Mouse (Mus musculus): ENCODE data around the gene Mrps7.

Gene Mrps7

DNA sequence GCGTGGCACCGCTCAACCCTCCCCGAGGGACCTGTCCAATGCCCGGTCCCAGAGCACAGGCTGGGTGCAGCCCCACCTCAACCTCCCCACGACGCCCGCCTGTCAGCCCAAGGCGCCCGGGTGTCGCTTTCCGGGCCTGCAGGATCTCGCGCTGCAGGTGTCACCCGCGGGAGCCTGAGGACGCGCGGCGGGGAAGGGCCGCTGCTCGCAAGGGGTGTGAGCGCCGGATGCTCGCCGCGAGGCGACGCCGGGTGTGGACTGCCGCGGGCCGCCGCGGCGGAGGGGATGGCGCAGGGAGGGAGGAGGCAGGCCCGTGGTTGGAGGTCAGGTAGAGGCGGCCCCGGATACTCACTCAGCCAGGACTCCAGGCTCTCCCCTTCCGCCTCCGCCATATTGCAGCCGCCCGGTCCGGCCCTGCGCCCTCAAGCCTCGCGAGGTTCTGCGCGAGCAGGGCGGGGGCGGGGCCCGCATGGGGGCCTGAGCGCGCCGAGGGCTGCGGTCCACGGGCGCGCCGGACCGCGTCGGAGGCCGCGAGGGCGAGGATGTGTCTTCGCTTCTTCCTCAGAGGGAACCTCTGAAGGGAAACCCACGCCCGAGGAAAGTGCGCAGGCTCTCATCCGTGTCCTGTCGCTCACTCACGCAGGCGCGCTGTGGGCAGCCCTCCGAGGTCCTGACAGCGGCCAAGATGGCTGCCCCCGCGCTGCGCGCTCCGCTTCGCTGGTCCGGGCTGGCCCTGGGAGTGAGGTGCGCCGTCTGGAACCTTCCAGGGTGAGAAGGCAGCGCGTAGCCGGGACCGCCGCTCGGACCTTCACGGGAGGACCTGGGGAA lies at the start of gene Mrps7, which contains the start of gene Gga3:
Mrps7 (plus strand) TSS at position 450 of the 828 bp plus-strand sequence.
Gga3 (minus strand) TSS at position 576 of the 828 bp plus-strand sequence.
- peak; percentile 95 to 96 for DNase-seq (ENCODE audit: low spot score in 2 of 2)

DNA sequence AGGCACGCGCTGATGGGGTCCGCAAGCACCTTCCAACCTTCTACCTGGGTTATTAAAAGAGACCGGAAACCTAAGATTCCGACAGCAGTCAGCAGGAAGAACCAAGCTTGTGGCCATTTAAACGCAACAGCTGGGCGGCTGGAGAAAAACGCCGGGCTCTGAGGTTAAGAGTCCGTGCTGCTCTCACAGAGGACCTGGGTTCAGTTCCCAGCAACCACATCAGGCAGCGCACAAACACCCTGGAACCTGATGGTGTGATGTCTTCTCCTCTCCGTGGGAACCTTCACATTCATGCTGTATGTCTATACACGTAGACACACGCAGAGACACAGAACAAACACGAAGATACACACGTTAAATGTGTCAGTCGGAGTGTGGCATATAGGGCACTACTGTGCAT lies 48.0 kb upstream of the Mrps7 start:
- DNase-seq (ENCODE audit: low spot score in 2 of 2): no peak

DNA sequence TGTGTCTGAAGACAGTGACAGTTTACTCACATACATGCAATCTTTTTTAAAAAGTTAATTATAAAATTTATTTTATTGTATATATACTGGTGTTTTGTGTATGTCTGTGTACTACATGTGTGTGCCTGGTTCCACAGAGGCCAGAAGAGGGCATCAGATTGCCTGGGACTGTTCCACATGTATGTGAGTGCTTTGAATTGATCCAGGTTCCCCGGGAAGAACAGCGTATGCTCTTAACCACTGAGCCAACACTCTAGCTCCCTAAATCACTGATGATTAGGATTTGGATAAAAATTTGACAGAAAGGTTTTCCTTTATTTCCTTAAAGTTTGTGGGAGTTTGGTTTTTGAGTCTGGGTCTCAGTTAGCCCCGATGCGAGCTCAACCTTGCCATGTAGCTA lies 40.3 kb upstream of the Mrps7 start:
- peak; percentile 20 to 40 for DNase-seq (ENCODE audit: low spot score in 2 of 2)

DNA sequence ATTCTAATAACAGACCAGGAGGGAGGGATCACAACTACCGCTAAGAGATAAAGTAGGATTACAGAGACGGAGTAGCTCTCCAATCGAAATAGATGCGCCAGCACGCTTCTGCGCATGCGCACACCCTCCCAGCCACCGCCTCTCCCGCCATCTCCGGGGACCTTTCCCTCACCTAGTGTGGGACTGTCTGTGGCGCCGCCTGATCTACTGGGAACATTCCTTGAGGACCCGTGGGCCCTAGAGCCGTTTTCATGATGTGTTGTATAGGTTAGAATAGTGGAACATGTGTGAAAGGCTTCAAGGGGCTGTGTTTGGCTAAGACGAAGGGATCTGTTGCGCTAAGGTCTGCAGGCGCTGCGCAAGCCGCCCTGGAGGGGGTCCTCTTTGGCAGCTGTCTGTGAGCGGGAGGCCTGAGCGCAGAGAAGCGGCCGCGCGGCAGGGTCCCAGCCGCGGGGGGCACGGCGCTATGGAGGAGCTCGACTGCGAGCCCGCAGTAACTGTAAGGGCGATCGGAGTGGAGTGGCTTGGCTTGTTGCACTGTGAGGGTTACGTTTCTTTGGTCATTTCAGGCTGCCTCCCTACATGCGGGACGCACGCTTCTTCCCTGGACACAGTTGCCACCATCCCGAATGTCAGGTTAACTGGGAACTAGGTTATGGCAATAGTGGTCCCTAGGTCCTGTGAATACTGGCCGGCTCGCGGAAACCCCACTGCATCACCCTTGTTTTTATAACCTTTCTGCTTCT lies 39.5 kb upstream of the Mrps7 start, which contains the start of gene Nup85:
Nup85 (plus strand) TSS at position 371 of the 746 bp plus-strand sequence.
- DNase-seq (ENCODE audit: low spot score in 2 of 2): peak; percentile 96 to 99

DNA sequence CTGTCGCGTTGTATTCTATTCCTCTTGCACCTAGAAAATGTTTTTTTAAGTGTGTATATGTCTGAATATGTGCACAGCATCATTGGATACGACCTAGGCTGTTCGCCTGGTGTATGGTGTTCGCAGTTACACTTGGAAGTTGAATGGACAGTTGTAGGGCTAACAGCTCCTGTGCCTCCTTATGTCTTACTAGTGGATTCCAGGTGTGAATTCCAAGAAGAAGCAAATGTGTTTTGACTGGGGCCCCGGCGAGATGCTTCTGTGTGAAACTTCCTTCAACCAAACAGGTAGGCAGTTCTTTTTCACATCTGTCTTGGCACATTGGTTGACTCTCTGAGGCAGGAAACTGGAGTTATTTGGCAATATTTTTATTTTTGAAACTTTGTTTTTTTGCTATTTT lies 38.8 kb upstream of the Mrps7 start:
- DNase-seq (ENCODE audit: low spot score in 2 of 2): no peak

DNA sequence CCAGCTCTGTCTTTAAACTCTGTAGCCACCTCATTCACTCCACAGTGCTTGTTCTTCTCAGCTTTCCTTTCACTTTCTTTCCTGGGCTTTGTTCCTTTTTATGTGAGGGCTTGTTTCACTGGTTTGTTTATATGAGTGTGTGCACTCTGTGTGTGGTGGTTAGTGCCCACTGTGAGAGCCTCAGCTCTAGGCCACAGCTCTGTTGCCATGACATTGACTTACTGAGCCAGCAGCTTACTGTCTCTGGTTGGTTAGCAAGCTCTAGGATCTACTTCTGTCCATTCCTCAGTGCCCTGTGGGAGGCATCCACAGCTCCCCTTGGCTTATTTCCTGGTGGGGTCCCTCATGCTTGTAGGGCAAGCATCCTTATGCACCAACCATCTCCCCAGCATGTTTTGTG lies 24.6 kb upstream of the Mrps7 start:
- no peak for DNase-seq (ENCODE audit: low spot score in 2 of 2)

DNA sequence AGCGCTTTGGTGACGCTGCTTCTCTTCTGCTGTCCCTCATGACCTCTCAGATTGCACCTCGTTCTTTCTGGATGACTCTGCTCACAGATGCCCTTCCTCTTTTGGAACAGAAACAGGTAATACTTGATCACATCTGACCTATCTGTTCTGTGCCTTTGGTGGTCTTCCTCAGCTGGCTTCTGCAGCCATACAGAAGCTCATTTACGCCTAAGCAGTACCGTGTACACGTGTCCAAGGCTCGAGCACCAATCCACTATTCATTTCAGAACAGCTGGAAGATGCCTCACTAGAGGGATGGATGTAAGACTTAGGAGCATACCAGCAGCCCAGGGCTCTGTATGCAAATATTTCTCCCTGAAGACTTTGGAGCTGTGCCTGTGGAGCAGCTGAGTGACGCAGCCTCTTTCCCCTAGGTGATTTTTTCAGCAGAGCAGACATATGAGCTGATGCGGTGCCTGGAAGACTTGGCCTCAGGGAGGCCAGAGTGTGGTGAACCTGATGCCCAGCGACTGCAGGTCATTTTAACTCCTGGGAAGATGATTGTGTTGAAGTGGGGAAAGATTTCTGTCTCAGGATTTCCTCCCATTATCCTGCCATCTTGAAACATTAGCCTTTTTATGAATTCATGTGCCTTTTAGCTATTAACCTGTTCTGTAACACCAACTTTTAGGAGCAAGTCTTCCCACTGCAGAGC lies 20.7 kb upstream of the Mrps7 start:
- no peak for DNase-seq (ENCODE audit: low spot score in 2 of 2)

DNA sequence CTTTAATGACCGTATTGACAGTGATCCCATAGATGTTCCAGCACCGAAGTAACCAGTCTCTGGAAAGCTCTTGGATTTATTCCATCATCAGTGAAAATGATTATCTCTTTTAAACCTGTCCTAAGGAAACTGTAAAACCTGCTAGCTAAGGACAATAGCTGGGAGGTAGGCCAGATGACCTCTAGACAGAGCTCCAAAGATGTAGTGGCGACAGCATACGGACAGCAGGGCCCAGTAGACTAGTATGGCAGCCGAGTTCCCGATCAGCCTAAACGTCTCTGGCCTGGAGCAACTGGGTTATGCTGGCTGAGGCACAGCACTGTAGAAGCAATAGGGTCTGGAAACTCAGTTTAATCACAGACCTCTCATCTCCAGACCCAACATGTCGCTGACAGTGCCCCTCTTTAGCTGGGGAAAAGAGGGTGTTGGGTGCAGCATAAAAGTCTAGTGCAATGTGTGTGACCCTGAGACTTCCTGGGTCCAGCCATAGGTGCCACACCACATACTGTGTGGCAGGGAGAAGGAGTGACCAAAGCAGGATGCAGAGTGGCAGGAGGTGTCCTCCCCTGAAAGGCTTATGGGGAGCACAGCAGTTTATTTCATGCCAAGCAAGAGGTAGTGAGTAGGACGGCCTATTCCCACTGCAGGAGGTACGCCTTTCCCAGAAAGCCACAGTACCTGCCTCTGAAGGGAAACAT lies 19.2 kb upstream of the Mrps7 start:
- DNase-seq (ENCODE audit: low spot score in 2 of 2): no peak

DNA sequence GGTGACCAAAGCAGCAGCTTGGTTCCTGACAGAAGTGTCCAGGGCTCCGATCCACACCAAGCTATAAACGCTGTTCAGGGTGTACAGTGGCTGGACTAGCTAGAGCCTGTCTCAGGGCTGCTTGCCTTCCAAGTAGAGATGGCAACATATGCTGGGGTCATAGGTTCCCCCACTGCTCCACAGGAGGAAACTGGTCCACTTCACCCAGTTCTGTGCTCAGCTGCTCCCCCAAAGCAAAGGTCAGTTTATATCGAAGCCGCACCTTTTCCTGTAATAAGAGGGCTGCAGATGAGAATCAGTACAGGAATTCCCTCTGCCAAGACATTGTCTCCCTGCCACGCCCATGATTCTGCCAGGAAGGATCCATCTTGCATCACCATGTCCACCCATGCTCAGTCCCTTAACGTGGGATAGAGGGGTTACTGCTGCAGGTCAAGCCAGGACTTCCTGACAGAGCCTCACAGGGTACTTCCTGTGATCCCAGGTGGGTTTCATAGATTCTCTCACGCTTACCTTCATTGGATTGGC lies 18.1 kb upstream of the Mrps7 start:
- DNase-seq (ENCODE audit: low spot score in 2 of 2): no peak

DNA sequence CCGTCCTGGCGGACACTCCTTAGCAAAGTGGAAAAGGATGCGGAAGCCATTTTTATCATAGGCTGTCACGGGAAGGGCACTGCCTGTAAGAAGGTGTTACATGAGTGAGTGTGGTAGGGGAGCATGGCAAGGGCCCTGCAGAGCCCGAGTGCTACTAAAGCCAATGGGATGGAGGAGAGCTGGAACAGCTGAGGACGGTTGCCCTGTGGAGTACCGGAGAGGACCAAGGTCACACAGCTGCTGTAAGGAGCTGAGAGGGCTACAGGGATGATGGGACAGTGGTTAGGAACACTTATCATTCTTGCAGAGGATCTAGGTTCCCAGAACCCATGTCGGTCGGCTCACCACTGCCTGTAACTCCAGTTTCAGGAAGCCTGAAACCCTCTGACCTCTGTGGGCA lies 17.3 kb upstream of the Mrps7 start:
- no peak for DNase-seq (ENCODE audit: low spot score in 2 of 2)

DNA sequence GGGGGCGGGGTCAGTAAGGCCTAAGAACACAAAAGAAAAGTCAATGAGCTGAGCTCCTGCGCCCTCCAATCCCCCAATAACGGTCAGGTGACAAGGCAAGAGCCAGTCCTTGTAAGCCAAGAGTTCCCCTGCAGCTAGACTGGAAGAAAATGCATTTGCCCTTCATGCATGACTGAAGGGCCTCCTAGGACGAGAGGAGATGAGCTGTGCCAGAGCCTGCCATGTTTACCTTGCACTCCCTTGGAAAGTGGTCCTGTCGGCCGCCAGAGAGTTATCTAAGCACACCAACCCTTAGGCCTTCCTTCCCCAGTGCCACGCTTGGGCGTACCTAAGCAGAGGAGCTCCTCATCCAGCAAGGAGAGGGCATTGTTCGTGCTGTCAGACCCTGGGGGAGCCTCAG lies 15.7 kb upstream of the Mrps7 start:
- no peak for DNase-seq (ENCODE audit: low spot score in 2 of 2)

DNA sequence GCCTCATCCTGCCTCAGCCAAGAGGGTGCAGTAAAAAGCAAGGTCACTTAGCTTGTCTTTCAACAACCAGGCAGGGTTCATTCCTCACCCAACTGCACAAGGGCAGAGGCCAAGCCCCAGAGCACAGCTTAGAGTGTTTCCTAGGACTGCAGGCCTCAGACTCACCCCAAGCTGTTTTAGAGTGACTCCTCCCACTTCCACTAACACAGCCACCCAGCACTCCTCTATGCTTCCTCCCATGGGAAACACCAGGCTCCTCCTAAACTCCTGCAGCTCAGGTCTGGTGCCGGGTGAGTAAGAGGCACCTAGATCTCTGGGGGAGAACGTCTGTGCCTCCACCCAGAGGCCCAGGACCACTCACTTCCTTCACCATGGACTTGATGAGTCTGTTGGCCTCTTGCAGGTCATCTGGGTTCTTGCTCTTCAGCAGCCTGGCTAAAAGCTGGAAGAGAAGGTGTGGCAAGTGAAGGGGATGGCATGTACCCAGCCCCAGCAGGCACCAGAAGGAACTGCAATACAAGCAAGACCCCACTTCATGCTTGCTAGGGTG lies 13.1 kb upstream of the Mrps7 start:
- DNase-seq (ENCODE audit: low spot score in 2 of 2): no peak

DNA sequence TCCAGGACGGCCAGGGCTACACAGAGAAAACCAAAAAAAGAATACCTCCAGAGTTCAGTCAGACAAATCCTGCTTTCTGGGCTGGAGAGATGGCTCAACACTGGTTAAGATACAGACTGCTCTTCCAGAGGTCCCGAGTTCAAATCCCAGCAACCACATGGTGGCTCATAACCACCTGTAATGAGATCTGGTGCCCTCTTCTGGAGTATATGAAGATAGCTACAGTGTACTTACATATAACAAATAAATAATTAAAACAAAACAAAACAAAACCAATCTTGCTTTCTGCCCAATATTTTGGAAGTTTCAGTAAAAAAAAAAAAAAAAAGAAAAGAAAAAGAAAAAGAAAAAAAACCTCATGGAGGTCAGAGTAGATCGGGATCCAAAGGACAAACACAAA lies 8.5 kb upstream of the Mrps7 start:
- DNase-seq (ENCODE audit: low spot score in 2 of 2): no peak

DNA sequence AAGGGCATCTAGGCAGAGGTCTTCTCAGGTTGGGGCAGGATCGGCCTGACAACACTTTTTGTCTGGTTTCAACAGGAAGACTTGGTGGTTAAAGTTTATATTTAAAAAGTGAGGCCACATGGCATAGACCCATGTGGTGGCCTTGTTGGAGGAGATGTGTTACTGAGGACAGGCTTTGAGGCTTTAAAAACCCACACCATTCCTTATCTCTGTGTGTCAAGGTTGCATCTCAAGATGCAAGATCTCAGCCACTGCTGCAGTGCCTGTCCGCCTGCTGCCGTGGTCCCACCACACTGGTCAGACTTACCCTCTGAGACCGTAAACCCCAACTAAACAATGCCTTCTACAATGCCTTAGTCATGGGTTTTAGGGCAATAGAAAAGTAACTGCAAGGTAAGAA lies 5.4 kb upstream of the Mrps7 start:
- DNase-seq (ENCODE audit: low spot score in 2 of 2): no peak

DNA sequence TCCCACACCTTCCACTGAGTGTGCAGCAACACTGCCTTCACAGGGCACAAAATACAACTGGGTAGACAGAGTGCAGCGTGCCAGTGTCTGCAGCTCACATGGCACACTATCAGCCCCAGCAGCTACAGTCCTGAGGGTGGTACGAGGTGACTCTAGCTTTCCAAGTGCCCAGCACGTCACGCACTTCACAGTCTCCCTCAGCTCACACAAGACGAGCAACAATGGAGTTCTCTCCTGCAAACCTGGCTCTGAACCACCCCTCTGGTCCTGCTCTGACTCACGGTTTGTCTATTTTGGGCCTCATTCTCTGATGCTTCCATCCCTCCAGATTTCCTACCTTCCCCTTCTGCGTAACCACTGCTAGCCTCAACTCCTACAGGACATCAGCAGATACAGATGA lies 4.0 kb upstream of the Mrps7 start:
- no peak for DNase-seq (ENCODE audit: low spot score in 2 of 2)

DNA sequence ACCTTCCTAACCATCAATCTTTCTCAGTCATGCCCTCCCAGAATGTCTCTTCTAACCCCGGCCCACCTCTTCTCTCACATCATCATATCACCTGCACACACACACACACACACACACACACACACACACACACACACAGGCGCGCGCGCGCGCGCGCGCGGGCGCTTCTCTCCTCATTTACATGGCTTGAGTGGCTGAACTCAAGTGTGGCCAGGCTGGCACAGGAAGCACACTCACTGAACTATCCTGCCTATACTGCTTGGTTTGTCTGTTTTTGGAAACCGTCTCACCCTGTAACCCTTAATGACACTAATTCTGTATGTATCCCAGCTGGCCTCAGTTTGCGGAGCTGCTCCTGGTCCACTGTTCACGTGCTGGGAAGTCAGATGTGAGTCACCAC lies 3.0 kb upstream of the Mrps7 start:
- no peak for DNase-seq (ENCODE audit: low spot score in 2 of 2)

DNA sequence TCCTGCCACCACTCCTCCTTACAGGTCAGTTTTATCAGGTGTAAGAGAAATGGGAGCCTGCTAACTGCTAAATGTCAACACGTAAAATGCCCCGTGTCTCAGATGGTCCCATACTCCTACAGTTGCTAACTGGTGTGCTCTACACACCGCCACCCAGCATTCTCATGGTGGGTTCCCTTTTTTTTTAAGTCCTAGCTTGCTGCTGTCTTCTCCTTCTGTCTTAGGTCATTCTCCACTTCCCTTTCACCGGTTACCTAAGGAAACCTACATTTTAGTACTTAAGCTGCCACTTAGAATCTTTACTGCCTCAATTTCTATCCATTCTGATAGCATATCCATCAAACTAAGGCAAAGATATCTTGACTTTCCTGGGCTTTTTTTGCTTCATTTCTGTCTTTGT lies 2.6 kb upstream of the Mrps7 start:
- DNase-seq (ENCODE audit: low spot score in 2 of 2): no peak

DNA sequence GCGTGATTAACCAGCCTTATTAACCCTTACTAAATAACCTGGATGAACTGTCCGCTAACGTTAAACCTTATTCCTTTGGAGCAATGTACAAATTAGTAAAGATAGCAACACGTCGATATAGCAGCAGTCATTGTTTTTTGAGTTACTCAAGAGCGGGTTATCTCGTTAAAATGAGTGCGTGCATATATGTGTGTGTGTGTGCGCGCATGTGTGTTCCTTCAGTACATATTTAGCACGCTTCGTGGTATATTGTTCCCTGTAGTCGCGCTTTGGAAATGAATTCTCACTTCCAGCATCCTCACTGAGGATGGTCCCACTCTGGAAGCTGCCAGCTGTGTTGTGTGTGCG lies 623 bp upstream of the Mrps7 start:
- no peak for DNase-seq (ENCODE audit: low spot score in 2 of 2)

DNA sequence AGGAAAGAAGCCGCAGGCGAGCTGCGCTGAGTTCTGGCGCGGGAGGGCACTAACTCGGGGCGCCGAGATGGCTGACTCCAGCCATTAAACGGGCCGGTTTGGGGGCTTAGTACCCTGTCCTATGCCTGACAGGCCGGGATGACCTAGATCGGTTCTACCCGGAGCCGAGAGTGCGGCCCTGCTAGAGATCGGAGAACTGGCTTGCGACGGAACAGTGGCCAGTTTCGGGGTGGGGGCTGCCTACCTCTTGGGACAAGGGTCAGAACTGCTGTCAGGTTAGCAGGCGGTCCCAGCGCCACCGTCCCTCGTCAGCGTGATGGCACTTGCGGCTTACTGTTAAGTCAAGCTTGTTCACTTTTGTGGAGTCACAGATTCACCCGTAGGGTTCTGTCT lies 575 bp downstream of the Mrps7 start:
- no peak for DNase-seq (ENCODE audit: low spot score in 2 of 2)

DNA sequence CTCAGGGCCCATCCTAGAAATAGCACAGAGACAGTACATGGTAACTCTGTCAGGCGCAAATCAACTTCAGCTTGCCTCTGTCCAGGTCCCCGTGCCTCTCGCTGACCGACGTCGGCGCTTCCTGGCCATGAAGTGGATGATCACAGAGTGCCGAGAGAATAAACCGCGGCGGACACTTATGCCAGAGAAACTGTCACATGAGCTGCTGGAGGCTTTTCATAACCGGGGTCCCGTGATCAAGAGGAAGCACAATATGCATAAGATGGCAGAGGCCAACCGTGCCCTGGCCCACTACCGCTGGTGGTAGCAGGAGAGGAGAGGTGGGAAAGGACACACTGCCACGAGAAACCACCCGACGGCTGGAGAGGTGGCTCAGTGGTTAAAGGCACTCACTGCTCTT lies 3.0 kb downstream of the Mrps7 start:
- DNase-seq (ENCODE audit: low spot score in 2 of 2): no peak

Data from spleen, postnatal 10 days (tissue).